Mouse (Mus musculus): ENCODE data around the gene Ankrd31.

DNA sequence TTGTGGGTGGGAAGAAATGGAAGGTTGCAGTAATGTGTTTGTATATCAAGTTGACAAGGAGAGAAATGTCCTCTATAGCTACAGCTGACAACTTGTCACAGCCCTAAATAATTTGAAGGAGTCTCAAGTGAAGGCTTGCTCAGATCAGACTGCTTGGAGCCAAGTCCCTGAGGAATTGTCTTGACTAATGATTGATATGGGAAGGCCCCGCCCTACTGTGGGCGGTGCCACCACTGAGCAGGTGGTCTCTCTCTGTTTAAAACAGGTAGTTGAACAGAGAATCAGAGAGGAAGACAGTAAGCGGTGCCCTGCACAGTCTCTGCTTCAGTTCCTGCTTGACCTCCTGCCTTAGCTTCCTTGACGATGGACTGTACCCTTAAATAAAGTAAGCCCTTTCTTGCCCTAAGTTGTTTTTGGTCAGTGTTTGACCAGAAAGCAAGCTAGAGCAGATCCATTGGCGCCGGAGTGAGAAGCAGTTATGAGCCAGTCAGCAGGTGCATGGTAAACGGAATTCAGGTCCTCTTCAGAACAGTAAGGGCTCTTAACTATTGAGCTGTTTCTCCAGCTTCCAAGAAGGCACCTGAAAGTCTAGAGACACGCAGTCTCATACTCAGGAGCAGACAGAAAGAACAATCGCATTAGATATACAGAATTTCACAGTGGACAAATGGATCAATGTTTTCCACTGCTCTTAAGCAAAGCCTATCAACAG, 45.3 kb upstream of the Ankrd31 start:
- TF ChIP-seq GATA1 (IDR thresholded peaks at IDR 0.05; ENCODE audit: borderline replicate concordance, low read length) = no peak
- TF ChIP-seq FLI1 (IDR thresholded peaks at IDR 0.05; ENCODE audit: low read length) = no peak

Data from megakaryocyte, embryonic 14.5 days (primary cell).